Mouse (Mus musculus): Measurements from ENCODE around the gene Pigm.

Gene Pigm

GRCm38 (mm10) chr1:172413491-172414230 lies 37.3 kb downstream of the Pigm start:
- no peak for DNase-seq (ENCODE audit: low read depth, low spot score)

GRCm38 (mm10) chr1:172414231-172414585 lies 37.9 kb downstream of the Pigm start:
- DNase-seq (ENCODE audit: low read depth, low spot score) = no peak

- no peak for DNase-seq (ENCODE audit: low read depth, low spot score)
Measured at GRCm38 (mm10) chr1:172415061-172415460, 38.7 kb downstream of the Pigm start.

GRCm38 (mm10) chr1:172418173-172418572 lies 41.8 kb downstream of the Pigm start:
- DNase-seq (ENCODE audit: low read depth, low spot score) = no peak

GRCm38 (mm10) chr1:172418642-172419041 lies 42.3 kb downstream of the Pigm start:
- DNase-seq (ENCODE audit: low read depth, low spot score) = no peak

GRCm38 (mm10) chr1:172420181-172420580 lies 43.8 kb downstream of the Pigm start:
- DNase-seq (ENCODE audit: low read depth, low spot score) = no peak

- peak; percentile 87 for DNase-seq (ENCODE audit: low read depth, low spot score)
Measured at GRCm38 (mm10) chr1:172423393-172423792, 47.0 kb downstream of the Pigm start.

GRCm38 (mm10) chr1:172426419-172426818 lies 50.1 kb downstream of the Pigm start:
- DNase-seq (ENCODE audit: low read depth, low spot score) = no peak

- DNase-seq (ENCODE audit: low read depth, low spot score) = no peak
Measured at GRCm38 (mm10) chr1:172427841-172428240, 51.5 kb downstream of the Pigm start.

GRCm38 (mm10) chr1:172428614-172429013 lies 52.3 kb downstream of the Pigm start:
- no peak for DNase-seq (ENCODE audit: low read depth, low spot score)

- no peak for DNase-seq (ENCODE audit: low read depth, low spot score)
Measured at GRCm38 (mm10) chr1:172430731-172431220, 54.4 kb downstream of the Pigm start.

GRCm38 (mm10) chr1:172431836-172432586 lies 55.7 kb downstream of the Pigm start:
- DNase-seq (ENCODE audit: low read depth, low spot score) = peak; percentile 51

- no peak for DNase-seq (ENCODE audit: low read depth, low spot score)
Measured at GRCm38 (mm10) chr1:172432587-172432955, 56.2 kb downstream of the Pigm start.

- DNase-seq (ENCODE audit: low read depth, low spot score) = no peak
Measured at GRCm38 (mm10) chr1:172433012-172433850, 56.9 kb downstream of the Pigm start.

All from 3T3-L1 (cell line).